Mouse (Mus musculus) forebrain, embryonic 16.5 days (tissue): ENCODE results near the gene 4933430I17Rik. TPM values are rescaled to one million over a fixed set of nuclear protein-coding genes. Genes with fewer than 3 reads are reported as not detected.

Source experiments
- ATAC-seq: fragments of 200-750 bp; cut with Nextera tagmentation; 2 replicates; pipeline ENCODE4 v1.8.0; 2017; ENCODE audit warnings: mild to moderate bottlenecking, moderate library complexity
- H3K27ac ChIP-seq: fragments of 300-500 bp; sonication (generic); 2 replicates; pipeline ENCODE4 v1.5.1; 2014; ENCODE audit warnings: low read length, control low read depth
- H3K27me3 ChIP-seq: fragments of 300-500 bp; sonication (generic); replicated peaks from 2 replicates; pipeline ENCODE4 v1.6.1; 2014; ENCODE audit warnings: low read length; ENCODE audit not compliant: control insufficient read depth, insufficient read depth
- H3K36me3 ChIP-seq: fragments of 300-500 bp; sonication (generic); 2 replicates; pipeline ENCODE4 v1.6.1; 2014; ENCODE audit not compliant: control insufficient read depth, insufficient read depth
- H3K4me1 ChIP-seq: fragments of 300-500 bp; sonication (generic); replicated peaks from 2 replicates; pipeline ENCODE4 v1.6.1; 2014; ENCODE audit warnings: low read length; ENCODE audit not compliant: control insufficient read depth, insufficient read depth
- H3K4me2 ChIP-seq: fragments of 300-500 bp; sonication (generic); 2 replicates; pipeline ENCODE4 v1.6.1; 2014; ENCODE audit warnings: mild to moderate bottlenecking, low read length, control low read depth
- H3K4me3 ChIP-seq: fragments of 300-500 bp; sonication (generic); replicated peaks from 2 replicates; pipeline ENCODE4 v1.5.1; 2014; ENCODE audit warnings: mild to moderate bottlenecking, low read length, control low read depth
- H3K9ac ChIP-seq: fragments of 300-500 bp; sonication (generic); replicated peaks from 2 replicates; pipeline ENCODE4 v1.6.1; 2014; ENCODE audit warnings: low read depth, low read length, control low read depth
- H3K9me3 ChIP-seq: fragments of 300-500 bp; sonication (generic); 2 replicates; pipeline ENCODE4 v1.6.1; 2016; ENCODE audit warnings: low read length; ENCODE audit not compliant: control insufficient read depth
- WGBS: fragments of 180-500 bp; shearing (Covaris S2); extraction: QIAGEN DNeasy Blood & Tissue Kit; methylation state at CpG from one replicate; pipeline ENCODE4 v1.1.7; 2014; 5-methylcytosine and 5-hydroxymethylcytosine counted together
- polyA plus RNA-seq: library from polyadenylated mRNA; unstranded; fragments of >200 nt; fragmentation: Nextera tagmentation; extraction: Ambion mirVana; gene quantifications from 2 replicates; pipeline ENCODE4 v1.2.1, GENCODE M21; 2015

4933430I17Rik gene
- polyA plus RNA-seq, 1 experiment from 2014 or later, result 0.61 TPM

DNA sequence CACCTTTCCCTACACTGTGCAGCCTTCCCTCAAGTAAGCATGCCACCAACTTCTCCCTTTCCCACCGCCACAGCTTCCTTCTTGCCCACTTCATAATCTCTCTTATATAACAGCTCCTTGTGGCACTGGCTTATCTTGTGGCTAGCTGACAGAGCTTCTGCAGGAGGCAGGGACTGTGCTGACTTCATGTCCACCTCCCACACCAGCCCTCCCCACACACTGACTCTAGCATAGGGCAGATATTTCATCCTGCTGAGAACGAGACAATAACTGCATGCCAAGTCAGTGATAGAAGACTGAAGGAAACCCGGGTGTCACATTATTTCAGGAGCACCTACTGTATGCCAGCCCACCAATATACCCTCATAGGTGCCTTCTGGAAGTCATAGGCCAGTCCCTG, 9.7 kb upstream of the 4933430I17Rik start:
- H3K4me1 ChIP-seq, result peaks cover 11% of the 10 kb centered on the region
- no peaks in the 10 kb centered on the region for H3K9me3 ChIP-seq
- H3K9ac ChIP-seq, result no peak overlapping the region
- H3K36me3 ChIP-seq, result peaks cover 12% of the 10 kb centered on the region
- WGBS, result 88% methylated on average over 3 of the region's 3 CpGs
- no peak overlapping the region for H3K4me3 ChIP-seq
- no peak for ATAC-seq
- no peak overlapping the region for H3K4me2 ChIP-seq
- no peak overlapping the region for H3K27ac ChIP-seq
- H3K27me3 ChIP-seq, result no peaks in the 10 kb centered on the region

DNA sequence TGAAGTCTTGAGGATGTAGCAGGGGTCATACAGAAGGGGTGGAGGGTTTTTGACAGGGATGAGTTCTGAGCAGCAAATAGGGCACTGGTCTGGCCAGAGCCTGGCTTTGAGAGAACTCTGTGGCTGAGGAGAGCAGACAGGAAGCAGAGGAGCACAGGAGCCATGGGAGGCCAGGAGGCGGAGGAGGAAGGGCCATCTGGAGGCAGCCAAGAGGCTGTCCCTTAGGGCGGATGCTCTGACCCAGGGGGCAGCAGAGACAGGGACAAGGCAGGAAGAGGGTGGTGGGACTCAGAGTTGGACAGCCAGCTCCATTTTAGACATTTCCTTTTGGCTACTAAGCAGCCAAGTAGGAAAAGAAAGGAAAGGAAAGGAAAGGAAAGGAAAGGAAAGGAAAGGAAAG, 9.1 kb upstream of the 4933430I17Rik start:
- Histone ChIP-seq H3K9me3 (no peaks in the 10 kb centered on the region), H3K4me3 (no peak overlapping the region), H3K4me2 (no peak overlapping the region), H3K9ac (no peak overlapping the region), H3K36me3 (peaks cover 12% of the 10 kb centered on the region; the same call in 1 of the 2 replicates), H3K27me3 (no peaks in the 10 kb centered on the region), H3K4me1 (peaks cover 11% of the 10 kb centered on the region), H3K27ac (no peak overlapping the region)
- no peak for ATAC-seq
- WGBS, result 59% methylated on average over 2 of the region's 2 CpGs

DNA sequence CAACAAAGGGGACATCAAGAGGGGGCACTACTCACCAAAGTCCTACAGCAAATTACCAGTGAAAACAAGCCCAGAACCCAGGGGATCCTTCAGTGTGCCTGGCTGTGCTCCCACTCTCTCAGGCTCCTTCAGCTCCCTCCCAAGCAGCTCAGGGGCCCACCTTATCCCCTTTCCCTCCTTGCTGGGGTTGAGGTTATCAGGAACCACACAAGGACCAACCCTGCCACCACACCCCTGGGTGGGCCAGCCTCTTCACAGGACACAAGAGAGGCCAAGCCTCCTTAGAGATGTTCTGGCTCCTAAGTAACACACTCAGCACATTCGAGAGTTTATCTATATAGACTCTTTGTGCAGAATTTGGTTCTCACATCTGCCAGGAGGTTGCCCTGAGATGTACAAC, 8.6 kb upstream of the 4933430I17Rik start:
- ATAC-seq, result no peak
- H3K9ac ChIP-seq, result no peak overlapping the region
- 86% methylated on average over 1 of the region's 1 CpGs for WGBS
- H3K27ac ChIP-seq, result no peak overlapping the region
- H3K36me3 ChIP-seq, result peaks cover 12% of the 10 kb centered on the region; the same call in 1 of the 2 replicates
- H3K9me3 ChIP-seq, result no peaks in the 10 kb centered on the region
- H3K4me3 ChIP-seq, result no peak overlapping the region
- peaks cover 11% of the 10 kb centered on the region for H3K4me1 ChIP-seq
- H3K4me2 ChIP-seq, result no peak overlapping the region
- H3K27me3 ChIP-seq, result no peaks in the 10 kb centered on the region

DNA sequence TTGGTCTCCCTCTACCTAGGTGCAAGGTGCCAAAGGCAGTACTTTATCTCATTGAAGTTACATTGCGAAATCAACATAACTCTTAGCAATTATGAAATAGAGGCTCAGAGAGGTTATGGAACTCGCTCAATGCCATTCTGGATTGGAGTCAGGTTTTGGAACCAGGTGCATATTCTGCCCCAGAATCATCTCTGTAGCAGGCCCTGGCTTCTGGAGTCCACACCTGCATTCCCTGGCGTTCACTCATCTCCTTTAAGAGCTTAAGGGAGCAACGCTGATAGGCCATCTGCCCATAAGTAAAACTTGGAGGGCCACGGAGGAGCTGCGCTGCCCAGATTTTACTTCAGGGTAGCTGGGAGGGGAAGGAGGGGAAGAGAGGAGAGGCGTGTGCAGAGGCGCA, 8.1 kb upstream of the 4933430I17Rik start:
- WGBS, result 90% methylated on average over 8 of the region's 8 CpGs
- no peak for ATAC-seq
- Histone ChIP-seq H3K4me1 (peaks cover 11% of the 10 kb centered on the region), H3K4me2 (no peak overlapping the region), H3K27me3 (no peaks in the 10 kb centered on the region), H3K36me3 (peaks cover 9% of the 10 kb centered on the region; the same call in 1 of the 2 replicates), H3K4me3 (no peak overlapping the region), H3K9ac (no peak overlapping the region), H3K9me3 (no peaks in the 10 kb centered on the region), H3K27ac (no peak overlapping the region)

DNA sequence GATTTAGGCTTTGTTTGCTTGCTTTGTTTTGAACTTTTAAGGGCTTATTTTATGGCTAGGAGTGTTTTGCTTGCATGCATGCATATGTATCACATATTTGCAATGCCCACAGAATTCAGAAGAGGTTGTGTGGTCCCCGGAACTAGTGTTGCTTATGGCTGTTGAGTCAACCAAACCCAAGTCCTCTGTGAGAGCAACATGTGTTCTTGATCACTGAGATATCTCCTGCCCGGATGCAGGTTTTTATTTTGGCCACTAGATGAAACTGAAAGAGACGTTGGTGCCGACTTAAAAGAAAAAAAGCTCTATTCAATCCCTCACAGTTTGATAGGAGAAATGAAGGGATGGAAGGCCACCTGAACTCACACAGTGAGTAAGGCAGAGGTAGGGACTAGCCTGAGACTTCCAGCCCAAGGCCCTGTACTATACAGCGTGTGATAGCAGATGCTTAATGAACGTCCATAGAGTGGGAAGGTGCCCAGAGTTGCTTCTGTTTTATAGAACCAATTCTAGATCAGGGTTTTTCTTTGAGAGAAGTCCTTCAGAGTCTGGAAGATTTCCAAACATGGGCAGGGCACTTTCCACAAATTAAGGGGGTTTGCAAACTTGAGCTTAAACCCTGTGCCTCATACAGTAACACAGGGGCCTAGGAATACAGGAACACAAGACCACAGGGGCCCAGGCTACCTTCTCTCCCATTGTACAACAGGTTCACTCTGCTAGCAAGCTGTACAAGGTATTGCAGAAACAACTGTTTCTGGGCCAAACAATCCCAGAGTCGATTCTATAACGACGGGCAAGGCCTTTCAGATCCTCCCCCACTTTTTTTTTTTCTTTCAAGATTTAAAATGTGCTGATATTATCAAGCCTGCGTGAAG, 7.4 kb upstream of the 4933430I17Rik start:
- 81% methylated on average over 10 of the region's 10 CpGs for WGBS
- no peaks in the 10 kb centered on the region for H3K27me3 ChIP-seq
- peaks cover 11% of the 10 kb centered on the region for H3K4me1 ChIP-seq
- no peak overlapping the region for H3K9ac ChIP-seq
- H3K4me3 ChIP-seq, result no peak overlapping the region
- ATAC-seq, result no peak
- H3K36me3 ChIP-seq, result peaks cover 5% of the 10 kb centered on the region; the same call in 1 of the 2 replicates
- H3K4me2 ChIP-seq, result no peak overlapping the region
- H3K9me3 ChIP-seq, result no peaks in the 10 kb centered on the region
- H3K27ac ChIP-seq, result no peak overlapping the region

DNA sequence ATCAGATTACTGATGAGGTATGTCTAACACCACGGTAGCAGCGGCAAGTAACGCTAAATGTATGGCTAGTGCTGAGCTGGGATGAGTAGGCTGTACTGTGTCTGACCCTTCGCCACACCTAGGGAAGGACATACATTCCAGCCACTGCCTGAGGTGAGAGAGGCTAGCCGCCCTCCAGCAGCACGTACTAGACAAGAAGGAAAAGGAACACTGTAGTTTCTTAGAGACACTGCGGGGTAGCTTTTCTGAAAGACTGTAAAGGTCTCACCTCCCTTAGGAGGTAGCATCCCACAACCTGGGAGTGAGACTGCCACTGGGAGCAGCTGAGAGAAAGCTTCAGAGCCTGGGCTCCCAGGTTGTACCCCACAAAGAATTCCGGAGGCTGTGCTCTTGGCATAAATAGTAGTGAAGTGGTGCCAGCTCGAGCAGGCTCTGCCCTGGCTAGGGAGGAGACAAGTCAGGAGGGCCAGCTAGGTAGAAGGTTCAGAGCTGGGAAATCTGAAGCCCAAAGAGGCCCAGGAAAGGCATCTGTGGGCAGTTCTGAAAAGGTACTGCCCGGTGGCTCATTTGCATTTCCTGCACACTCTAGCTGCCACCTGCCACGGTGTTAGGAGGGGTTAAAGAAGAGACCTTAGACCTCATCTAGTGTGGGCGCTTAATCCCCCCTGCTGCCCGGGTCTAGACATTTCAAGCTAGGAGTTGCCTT, 6.6 kb upstream of the 4933430I17Rik start:
- H3K4me2 ChIP-seq, result peak overlapping the region; percentile 57
- peak overlapping the region; percentile 80 for H3K9ac ChIP-seq
- H3K27ac ChIP-seq, result peak overlapping the region; percentile 63; the same call in 1 of the 2 replicates
- no peaks in the 10 kb centered on the region for H3K27me3 ChIP-seq
- H3K4me3 ChIP-seq, result peak overlapping the region; percentile 78
- 50% methylated on average over 13 of the region's 13 CpGs for WGBS
- peaks cover 11% of the 10 kb centered on the region for H3K4me1 ChIP-seq
- 0 out of 2 replicates have a peak, but pooled peaks cover 2% of the 10 kb centered on the region for H3K36me3 ChIP-seq
- ATAC-seq, result no peak
- no peaks in the 10 kb centered on the region for H3K9me3 ChIP-seq

DNA sequence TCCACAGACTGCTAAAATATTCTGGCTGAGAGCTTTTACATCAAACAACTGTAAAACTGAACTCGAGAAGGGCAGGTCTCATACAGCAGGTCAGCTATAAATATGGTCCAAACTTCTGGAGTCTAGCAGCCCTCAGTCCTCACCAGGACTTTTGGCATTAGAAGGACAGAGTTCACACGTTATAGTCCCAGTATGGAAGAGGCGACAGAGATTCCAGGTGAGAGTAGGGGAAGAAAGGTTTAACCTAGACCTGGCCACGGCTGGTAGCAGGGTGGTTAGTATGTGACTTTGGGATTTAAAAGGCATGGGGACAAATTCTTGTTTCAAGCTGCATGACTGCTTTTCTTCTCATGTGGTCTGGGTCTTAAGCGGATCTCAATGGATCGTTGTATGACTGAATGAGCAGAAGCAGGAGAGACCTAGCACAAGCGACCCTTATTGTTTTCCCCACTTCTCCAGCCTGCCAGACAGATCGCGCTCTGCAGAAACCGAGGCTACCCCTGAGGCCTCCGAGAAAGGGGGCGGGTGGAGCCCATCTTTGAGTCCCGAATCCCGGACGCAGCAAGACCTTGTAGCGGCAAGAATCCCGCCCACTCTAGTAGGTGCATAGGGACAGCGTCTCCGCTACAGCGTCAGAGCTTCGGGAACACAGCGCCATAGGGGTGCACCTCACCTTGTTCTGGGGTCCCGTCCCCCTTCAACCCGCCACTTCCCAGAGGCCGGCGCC, 5.9 kb upstream of the 4933430I17Rik start:
- H3K27ac ChIP-seq, result peak overlapping the region; percentile 63
- peak; percentile 82 for ATAC-seq
- peaks cover 17% of the 10 kb centered on the region for H3K4me1 ChIP-seq
- no peaks in the 10 kb centered on the region for H3K9me3 ChIP-seq
- no peaks in the 10 kb centered on the region for H3K36me3 ChIP-seq
- WGBS, result 1% methylated on average over 26 of the region's 26 CpGs
- H3K9ac ChIP-seq, result peak overlapping the region; percentile 80
- no peaks in the 10 kb centered on the region for H3K27me3 ChIP-seq
- peak overlapping the region; percentile 57 for H3K4me2 ChIP-seq
- H3K4me3 ChIP-seq, result peak overlapping the region; percentile 78

DNA sequence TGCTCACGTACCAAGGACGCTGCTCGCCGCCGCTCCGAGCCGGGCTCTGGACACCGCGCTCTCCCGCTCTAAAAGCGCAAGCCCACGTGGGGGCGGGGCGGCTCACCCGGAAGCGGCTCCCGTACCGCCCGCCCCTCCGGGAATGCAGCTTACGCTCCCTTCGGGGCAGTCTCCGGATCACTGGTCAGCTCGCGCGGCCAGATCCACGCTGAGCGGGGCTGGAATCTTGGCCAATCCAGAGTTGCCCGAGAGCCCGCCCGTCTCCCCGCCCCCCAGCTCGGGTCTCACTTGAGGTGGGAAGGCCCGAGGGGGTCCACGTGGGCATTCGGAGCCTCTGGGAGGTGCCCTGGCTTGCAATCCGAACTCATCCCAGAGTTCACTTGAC, 5.3 kb upstream of the 4933430I17Rik start, which contains the start of gene Alad:
Gene Alad (minus strand): TSS at position 70 of the 385 bp plus-strand sequence.
- H3K4me2 ChIP-seq, result peak within 1 kb of the TSS; percentile 57
- peak within 1 kb of the TSS; percentile 63 for H3K27ac ChIP-seq
- H3K9ac ChIP-seq, result peak within 1 kb of the TSS; percentile 80
- WGBS, result under 1% methylated on average over 36 of the region's 37 CpGs
- H3K27me3 ChIP-seq, result no peaks in the 10 kb centered on the region
- peaks cover 20% of the 10 kb centered on the region for H3K4me1 ChIP-seq
- no peaks in the 10 kb centered on the region for H3K9me3 ChIP-seq
- peak within 1 kb of the TSS; percentile 78 for H3K4me3 ChIP-seq
- H3K36me3 ChIP-seq, result no peaks in the 10 kb centered on the region
- peak; percentile 88 for ATAC-seq
